Mouse (Mus musculus): ENCODE results near the gene Rabepk. TPM values are rescaled to one million over a fixed set of nuclear protein-coding genes. Genes with fewer than 3 reads are reported as not detected.

Gene Rabepk
- polyA plus RNA-seq, 1 experiment: 22.5 TPM

- H3K4me3 ChIP-seq (replicated peaks; ENCODE audit: control insufficient read depth, low read depth, low read length): no peak overlapping the region
- TF ChIP-seq POLR2A (IDR thresholded peaks at IDR 0.05; ENCODE audit: borderline replicate concordance, control insufficient read depth, low read depth, low read length) (no peak), CTCF (IDR thresholded peaks at IDR 0.05; ENCODE audit: control insufficient read depth, insufficient read depth, low read length) (no peak)
- H3K4me1 ChIP-seq (ENCODE audit: control insufficient read depth, insufficient read depth, low read length): peaks cover 7% of the 10 kb centered on the region
- WGBS: 62% methylated on average over 2 of the region's 2 CpGs
- H3K27ac ChIP-seq (ENCODE audit: control insufficient read depth, insufficient read depth, low read depth, low read length, poor library complexity): no peak overlapping the region
Measured at GRCm38 (mm10) chr2:34745673-34746072, 54.0 kb downstream of the Rabepk start.

- WGBS: 62% methylated on average over 8 of the region's 8 CpGs
- Histone ChIP-seq H3K27ac (ENCODE audit: control insufficient read depth, insufficient read depth, low read depth, low read length, poor library complexity) (no peak overlapping the region), H3K4me1 (ENCODE audit: control insufficient read depth, insufficient read depth, low read length) (peaks cover 7% of the 10 kb centered on the region), H3K4me3 (replicated peaks; ENCODE audit: control insufficient read depth, low read depth, low read length) (no peak overlapping the region)
- TF ChIP-seq CTCF (IDR thresholded peaks at IDR 0.05; ENCODE audit: control insufficient read depth, insufficient read depth, low read length) (no peak), POLR2A (IDR thresholded peaks at IDR 0.05; ENCODE audit: borderline replicate concordance, control insufficient read depth, low read depth, low read length) (no peak)
Measured at GRCm38 (mm10) chr2:34744476-34744875, 55.2 kb downstream of the Rabepk start.

- 83% methylated on average over 8 of the region's 8 CpGs for WGBS
- peak overlapping the region; percentile 14; the same call in 1 of the 2 replicates for H3K27ac ChIP-seq (ENCODE audit: control insufficient read depth, insufficient read depth, low read depth, low read length, poor library complexity)
Measured at GRCm38 (mm10) chr2:34742675-34743074, 57.0 kb downstream of the Rabepk start.

GRCm38 (mm10) chr2:34741390-34742159 lies 58.1 kb downstream of the Rabepk start:
- Histone ChIP-seq H3K4me1 (ENCODE audit: control insufficient read depth, insufficient read depth, low read length) (peaks cover 7% of the 10 kb centered on the region), H3K27ac (ENCODE audit: control insufficient read depth, insufficient read depth, low read depth, low read length, poor library complexity) (peak overlapping the region; percentile 40), H3K4me3 (replicated peaks; ENCODE audit: control insufficient read depth, low read depth, low read length) (no peak overlapping the region)
- TF ChIP-seq CTCF (IDR thresholded peaks at IDR 0.05; ENCODE audit: control insufficient read depth, insufficient read depth, low read length): no peak
- TF ChIP-seq POLR2A (IDR thresholded peaks at IDR 0.05; ENCODE audit: borderline replicate concordance, control insufficient read depth, low read depth, low read length): no peak
- WGBS: 35% methylated on average over 12 of the region's 12 CpGs

More at GRCm38 (mm10) chr2:34742675-34743074, 57.0 kb downstream of the Rabepk start:
- Histone ChIP-seq H3K4me1 (ENCODE audit: control insufficient read depth, insufficient read depth, low read length) (peaks cover 7% of the 10 kb centered on the region), H3K4me3 (replicated peaks; ENCODE audit: control insufficient read depth, low read depth, low read length) (no peak overlapping the region)
- no peak for TF ChIP-seq POLR2A (IDR thresholded peaks at IDR 0.05; ENCODE audit: borderline replicate concordance, control insufficient read depth, low read depth, low read length)
- no peak for TF ChIP-seq CTCF (IDR thresholded peaks at IDR 0.05; ENCODE audit: control insufficient read depth, insufficient read depth, low read length)

DNA sequence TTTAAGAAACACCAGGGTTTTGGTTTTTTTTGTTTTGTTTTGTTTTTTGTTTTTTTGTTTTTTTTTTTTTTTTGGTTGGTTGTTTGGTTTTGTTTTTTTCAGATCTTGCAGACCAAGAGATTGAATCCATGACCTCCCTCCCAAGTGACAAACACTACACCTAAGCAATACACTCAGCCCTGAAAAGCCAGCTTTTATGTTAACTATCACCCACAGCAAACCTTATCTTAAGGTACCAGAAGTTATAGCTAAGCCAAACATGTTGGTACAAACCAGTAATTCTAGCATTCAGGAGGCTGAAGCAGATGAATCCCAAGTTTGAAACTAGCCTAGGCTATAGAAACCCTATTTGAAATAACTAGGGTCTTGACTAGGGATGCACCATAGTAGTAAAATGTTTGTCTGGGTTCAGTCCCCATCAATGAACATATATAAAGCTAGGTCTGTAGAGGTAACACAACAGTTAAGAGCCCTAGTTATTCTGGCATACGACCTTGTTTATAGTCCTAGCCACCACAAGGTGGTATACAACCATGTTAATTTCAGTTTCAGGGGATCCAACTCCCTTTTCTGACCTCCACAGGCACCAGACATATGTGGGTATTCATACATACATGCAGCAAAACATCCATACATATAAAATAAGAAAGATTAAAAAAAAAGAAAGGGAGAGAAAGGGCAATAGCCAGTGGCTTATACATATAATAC lies 59.9 kb downstream of the Rabepk start:
- TF ChIP-seq POLR2A (IDR thresholded peaks at IDR 0.05; ENCODE audit: borderline replicate concordance, control insufficient read depth, low read depth, low read length) (no peak), CTCF (IDR thresholded peaks at IDR 0.05; ENCODE audit: control insufficient read depth, insufficient read depth, low read length) (no peak)
- Histone ChIP-seq H3K4me3 (replicated peaks; ENCODE audit: control insufficient read depth, low read depth, low read length) (no peak overlapping the region), H3K27ac (ENCODE audit: control insufficient read depth, insufficient read depth, low read depth, low read length, poor library complexity) (no peak overlapping the region), H3K4me1 (ENCODE audit: control insufficient read depth, insufficient read depth, low read length) (peaks cover 7% of the 10 kb centered on the region)
- 50% methylated on average over 1 of the region's 1 CpGs for WGBS

DNA sequence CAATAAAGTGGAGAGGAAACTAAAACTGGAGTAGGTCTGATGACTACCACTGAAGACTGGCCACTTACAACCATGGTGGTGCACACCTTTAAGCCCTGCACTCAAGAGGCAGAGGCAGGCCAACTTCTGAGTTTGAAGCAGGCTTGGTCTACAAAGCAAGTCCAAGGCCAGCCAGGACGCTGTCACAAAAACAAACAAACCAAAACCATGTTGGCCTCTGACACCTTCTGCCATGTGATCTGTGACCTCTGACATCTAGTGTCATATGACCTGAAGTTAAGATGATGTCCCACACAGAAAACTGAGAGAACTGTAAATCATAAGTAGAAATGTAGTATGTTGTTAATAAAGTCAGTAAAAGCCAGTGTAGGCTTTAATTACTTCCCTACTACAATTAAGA lies 61.8 kb downstream of the Rabepk start:
- no peak overlapping the region for H3K27ac ChIP-seq (ENCODE audit: control insufficient read depth, insufficient read depth, low read depth, low read length, poor library complexity)
- 88% methylated on average over 1 of the region's 1 CpGs for WGBS
- H3K4me3 ChIP-seq (replicated peaks; ENCODE audit: control insufficient read depth, low read depth, low read length): no peak overlapping the region
- TF ChIP-seq CTCF (IDR thresholded peaks at IDR 0.05; ENCODE audit: control insufficient read depth, insufficient read depth, low read length) (no peak), POLR2A (IDR thresholded peaks at IDR 0.05; ENCODE audit: borderline replicate concordance, control insufficient read depth, low read depth, low read length) (no peak)
- H3K4me1 ChIP-seq (ENCODE audit: control insufficient read depth, insufficient read depth, low read length): peaks cover 5% of the 10 kb centered on the region

DNA sequence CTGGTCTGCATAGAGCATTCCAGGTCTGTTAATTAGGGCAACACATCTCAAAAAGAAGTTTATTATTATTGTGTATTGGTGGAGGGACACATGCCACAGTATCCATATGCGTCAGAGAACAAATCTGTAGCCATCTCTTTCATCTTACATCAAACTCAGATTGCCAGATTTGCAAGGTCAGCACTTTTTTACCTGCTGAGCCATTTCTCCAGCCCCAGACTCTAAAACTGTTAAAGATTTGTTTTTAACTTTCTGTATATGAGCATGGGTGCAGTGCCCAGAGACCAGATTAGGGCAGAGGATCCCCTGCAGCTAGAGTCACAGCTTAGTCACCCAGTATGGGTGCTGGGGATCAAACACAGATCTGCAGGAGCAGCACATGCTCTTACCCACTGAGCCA lies 63.1 kb downstream of the Rabepk start:
- H3K4me3 ChIP-seq (replicated peaks; ENCODE audit: control insufficient read depth, low read depth, low read length): no peak overlapping the region
- TF ChIP-seq POLR2A (IDR thresholded peaks at IDR 0.05; ENCODE audit: borderline replicate concordance, control insufficient read depth, low read depth, low read length): no peak
- TF ChIP-seq CTCF (IDR thresholded peaks at IDR 0.05; ENCODE audit: control insufficient read depth, insufficient read depth, low read length): no peak
- H3K27ac ChIP-seq (ENCODE audit: control insufficient read depth, insufficient read depth, low read depth, low read length, poor library complexity): no peak overlapping the region
- no peaks in the 10 kb centered on the region for H3K4me1 ChIP-seq (ENCODE audit: control insufficient read depth, insufficient read depth, low read length)
- 93% methylated on average over 1 of the region's 1 CpGs for WGBS

Other genes starting within 250 kb of the Rabepk start
- gene Gapvd1, start 44.7 kb downstream of the Rabepk start, polyA plus RNA-seq (2011; ENCODE audit: insufficient read depth, insufficient read length, low replicate concordance, missing spikeins): 41.6 and 42.5 TPM in 2 replicates
- gene Hspa5, start 27.9 kb downstream of the Rabepk start, polyA plus RNA-seq (2011; ENCODE audit: insufficient read depth, insufficient read length, low replicate concordance, missing spikeins): 114 and 246 TPM in 2 replicates
- 37.9 and 39.2 TPM in 2 replicates for gene Fbxw2, start 26.4 kb upstream of the Rabepk start, polyA plus RNA-seq (2011; ENCODE audit: insufficient read depth, insufficient read length, low replicate concordance, missing spikeins)
- gene Gm34653, start 33.1 kb upstream of the Rabepk start, polyA plus RNA-seq (2011; ENCODE audit: insufficient read depth, insufficient read length, low replicate concordance, missing spikeins): not detected in 2 replicates
- gene Cutal, start 74.5 kb upstream of the Rabepk start, polyA plus RNA-seq (2011; ENCODE audit: insufficient read depth, insufficient read length, low replicate concordance, missing spikeins): not detected in 2 replicates
- gene Psmd5, start 75.1 kb upstream of the Rabepk start, polyA plus RNA-seq (2011; ENCODE audit: insufficient read depth, insufficient read length, low replicate concordance, missing spikeins): 30.3 TPM in 2 replicates
- 2.5 and 7.1 TPM in 2 replicates for gene Phf19, start 114.1 kb upstream of the Rabepk start, polyA plus RNA-seq (2011; ENCODE audit: insufficient read depth, insufficient read length, low replicate concordance, missing spikeins)
- gene Traf1, start 161.9 kb upstream of the Rabepk start, polyA plus RNA-seq (2011; ENCODE audit: insufficient read depth, insufficient read length, low replicate concordance, missing spikeins): 6.7 and 9.8 TPM in 2 replicates